Mouse (Mus musculus): ENCODE results near the gene Crybg1. TPM values are rescaled to one million over a fixed set of nuclear protein-coding genes. Genes with fewer than 3 reads are reported as not detected.

Gene Crybg1
- polyA plus RNA-seq, 1 experiment, result 17.9 TPM

DNA sequence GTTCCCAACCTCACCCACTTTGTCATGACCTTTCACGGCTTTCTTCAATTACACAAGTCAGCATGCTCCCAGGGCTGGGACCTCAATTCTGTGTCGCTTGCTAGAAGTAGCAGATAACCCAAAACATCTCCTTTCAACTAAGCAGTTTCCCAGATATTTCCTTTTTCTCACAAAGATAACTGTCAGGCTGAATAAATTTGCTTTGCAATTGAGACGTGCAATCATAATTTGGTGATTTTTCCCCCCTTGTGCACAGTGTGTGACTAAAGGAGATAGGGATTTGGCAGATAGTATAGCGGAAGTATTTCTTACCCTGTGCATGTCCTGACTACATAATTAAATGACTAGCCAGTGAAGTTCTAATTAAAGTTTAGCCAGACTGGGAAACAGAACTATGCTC lies 134.8 kb downstream of the Crybg1 start:
- DNase-seq (ENCODE audit: low read depth, low spot score), result no peak
- WGBS, result 37% methylated on average over 4 of the region's 4 CpGs

DNA sequence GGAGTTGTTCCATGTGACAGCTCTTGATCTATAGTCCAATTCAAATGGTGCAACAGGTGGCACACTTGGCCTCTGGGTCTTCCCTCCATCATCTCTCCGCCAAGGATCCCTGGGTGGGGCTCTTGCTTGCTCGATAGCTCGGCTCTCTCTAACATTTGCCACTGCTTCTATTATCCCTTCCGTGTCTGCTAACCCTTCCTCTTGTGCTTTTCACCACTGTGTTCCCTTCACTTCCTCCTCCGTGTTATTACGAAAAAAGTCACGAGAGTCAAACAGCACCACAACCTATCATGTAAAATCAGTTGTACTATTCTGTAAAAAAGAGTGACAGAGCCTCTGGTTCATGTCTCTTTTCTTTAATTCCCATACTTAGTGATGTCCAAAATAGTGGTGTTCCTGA lies 137.2 kb downstream of the Crybg1 start:
- WGBS, result 54% methylated on average over 7 of the region's 7 CpGs

DNA sequence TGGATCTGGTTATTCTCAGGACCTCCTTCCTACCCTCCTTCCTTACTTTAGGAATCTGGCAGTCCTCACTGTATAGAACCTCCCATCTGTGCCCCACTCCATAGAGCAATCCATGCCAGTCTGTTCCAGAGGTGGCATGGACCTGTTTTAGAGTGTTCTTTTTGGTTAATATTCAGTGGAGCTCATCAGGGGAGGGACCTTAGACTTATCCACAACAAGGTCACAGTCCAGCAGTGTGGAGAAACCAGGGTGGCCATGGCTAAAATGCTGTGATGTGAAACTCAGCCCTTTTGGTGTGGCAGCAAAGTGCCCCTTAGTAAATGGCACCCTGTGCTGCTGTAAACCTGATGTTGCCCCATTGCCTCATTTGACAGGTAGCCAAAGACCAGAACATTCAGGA lies 139.8 kb downstream of the Crybg1 start:
- DNase-seq (ENCODE audit: low read depth, low spot score), result no peak

More for the DNA sequence above, 137.2 kb downstream of the Crybg1 start:
- no peak for DNase-seq (ENCODE audit: low read depth, low spot score)

DNA sequence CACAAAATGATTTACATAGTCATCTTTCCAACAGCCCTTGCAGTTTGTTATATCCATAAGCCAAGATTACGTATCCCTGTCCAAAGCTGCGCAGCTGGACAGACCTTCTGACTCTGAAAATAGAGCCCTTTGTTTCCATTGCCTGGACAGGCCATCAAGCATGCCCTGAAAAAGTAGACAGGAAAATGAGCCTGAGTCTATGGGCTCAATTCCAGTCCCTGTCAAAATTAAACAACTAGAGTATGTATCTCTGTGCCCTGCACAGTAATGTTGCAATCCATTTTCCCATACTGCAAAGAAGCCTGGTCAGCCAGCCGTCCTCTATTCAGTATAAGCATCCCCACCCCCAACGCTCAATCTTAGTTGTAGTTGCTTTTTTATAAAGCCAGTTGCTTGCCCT lies 141.8 kb downstream of the Crybg1 start:
- DNase-seq (ENCODE audit: low read depth, low spot score), result no peak
- WGBS, result 78% methylated on average over 4 of the region's 4 CpGs

DNA sequence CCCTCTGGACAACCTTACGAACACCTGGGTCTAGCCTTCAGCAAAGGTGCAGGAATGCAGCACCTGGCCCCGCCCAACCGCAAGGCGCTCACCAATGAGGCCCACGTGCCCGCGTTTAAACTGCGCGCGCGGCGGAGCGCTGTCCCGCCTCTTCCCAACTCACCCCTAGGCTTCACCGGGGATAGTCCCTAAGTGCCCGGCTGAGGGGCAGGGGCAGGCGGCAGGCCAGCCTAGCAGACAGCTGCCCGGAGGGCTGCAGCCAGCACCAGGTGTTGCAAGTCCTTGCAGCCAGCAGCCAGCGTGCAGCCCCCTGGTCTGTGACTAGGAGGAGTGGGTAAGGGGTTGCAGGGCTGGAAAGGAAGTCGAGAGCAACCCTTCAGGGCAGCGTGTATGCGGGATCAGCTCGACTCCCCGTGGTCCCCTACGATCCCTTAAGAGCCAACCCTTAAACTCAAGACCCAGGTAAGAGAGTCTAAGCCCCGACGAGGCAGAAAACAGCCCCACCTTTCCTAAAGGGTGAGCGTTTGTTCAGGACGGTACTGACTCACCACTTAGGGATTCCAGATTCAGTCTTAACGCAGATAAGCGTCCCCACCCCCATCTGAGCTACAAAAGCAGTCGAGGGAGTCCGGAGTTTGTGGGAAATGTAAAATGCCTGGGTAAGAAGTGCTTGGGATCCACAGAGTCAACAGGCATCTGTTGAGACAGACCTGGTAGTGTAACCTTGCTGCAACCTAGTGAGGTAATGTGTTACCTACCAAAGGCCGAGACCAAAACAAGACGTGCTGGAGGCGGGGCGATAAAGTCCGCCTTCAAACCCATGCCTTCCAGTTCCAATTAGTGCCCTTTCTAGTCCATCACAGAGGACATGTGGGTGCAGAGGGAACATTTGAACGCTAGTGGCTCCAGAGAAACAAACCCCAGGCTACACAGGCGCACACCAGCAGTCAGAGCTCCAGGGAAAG lies 142.7 kb downstream of the Crybg1 start:
- 3% methylated on average over 40 of the region's 40 CpGs for WGBS
- DNase-seq (ENCODE audit: low read depth, low spot score), result no peak

DNA sequence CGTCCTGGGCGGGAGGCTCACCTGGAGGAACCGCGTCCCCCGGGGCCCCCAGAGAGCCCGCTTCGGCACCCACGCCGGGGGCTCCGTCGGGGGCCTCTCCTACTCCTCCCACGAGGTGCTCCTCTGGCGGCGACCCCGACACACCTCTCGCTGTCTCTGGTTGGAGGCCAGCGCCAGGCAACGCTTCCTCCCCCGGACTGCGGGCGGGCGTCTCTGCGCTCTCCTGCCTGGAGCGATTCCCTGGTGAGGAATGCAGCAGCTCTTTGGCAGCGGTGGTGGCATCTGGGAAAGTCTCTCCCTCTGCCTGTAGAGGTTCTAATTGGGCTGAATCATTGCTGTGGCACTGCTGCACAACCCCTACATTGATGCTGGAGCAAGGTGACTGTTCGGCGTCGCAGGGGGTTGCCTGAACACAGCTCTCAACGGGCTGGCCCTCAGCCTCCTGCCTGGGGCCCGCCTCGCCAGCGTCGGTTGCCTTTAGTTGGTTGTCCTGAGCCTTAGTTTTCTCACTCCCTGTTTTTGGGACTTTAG lies 144.4 kb downstream of the Crybg1 start:
- 1% methylated on average over 33 of the region's 33 CpGs for WGBS
- no peak for DNase-seq (ENCODE audit: low read depth, low spot score)

DNA sequence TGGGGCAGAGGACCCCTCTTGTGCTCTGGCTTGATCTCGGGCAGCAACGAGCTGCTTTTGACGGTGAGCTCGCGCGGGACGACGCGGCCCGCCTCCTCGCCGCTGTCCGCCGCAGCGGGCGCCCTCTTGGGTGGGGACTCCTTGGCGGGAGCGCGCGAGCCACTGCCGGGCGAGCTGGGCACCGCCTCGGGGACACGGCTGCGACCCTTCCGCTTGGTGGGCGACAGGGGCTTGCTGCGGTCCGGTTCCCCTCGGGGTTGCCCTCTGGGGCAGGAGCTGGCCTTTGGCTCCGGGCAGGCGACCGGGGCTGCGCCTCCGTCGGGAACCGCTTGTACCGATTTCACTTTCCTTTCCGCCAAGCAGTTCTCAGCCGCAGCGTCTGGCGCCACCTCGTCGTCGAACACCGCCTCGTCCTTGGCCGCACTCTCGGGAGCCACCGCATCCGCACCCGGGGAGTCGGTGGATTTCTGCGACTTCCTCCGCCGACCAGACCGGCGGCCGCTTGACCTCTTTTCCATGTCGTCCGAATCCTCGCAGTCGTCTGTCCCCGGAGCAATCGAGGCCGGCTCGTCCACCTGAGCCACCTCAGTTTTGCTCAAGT lies 145.0 kb downstream of the Crybg1 start:
- under 1% methylated on average over 68 of the region's 68 CpGs for WGBS

DNA sequence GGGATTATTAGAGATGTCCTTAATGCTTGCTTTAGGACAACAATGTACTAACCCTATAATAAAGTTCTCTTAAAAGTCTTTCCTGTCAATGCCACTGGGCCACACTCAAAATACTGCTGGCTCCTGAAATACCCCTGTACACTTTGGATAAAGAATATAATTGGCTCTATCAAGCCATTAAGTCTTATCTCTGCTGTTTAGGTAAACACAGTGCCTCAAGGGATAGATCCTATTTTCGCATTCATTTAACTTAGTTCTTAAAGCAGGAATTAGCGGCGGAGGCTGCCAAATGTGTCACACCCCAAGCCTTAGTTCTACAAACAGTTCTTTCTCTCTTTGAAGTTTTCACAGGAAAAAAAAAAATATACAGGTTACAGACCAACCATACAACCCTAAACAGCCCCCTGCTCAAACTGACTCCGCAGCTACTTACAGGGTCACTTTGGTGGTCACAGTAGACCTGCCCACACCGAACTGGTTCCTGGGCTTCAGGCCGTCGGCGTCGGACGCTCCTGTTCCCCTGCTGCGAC lies 145.6 kb downstream of the Crybg1 start:
- no peak for DNase-seq (ENCODE audit: low read depth, low spot score)
- 1% methylated on average over 11 of the region's 11 CpGs for WGBS

More for the DNA sequence above, 145.0 kb downstream of the Crybg1 start:
- no peak for DNase-seq (ENCODE audit: low read depth, low spot score)

DNA sequence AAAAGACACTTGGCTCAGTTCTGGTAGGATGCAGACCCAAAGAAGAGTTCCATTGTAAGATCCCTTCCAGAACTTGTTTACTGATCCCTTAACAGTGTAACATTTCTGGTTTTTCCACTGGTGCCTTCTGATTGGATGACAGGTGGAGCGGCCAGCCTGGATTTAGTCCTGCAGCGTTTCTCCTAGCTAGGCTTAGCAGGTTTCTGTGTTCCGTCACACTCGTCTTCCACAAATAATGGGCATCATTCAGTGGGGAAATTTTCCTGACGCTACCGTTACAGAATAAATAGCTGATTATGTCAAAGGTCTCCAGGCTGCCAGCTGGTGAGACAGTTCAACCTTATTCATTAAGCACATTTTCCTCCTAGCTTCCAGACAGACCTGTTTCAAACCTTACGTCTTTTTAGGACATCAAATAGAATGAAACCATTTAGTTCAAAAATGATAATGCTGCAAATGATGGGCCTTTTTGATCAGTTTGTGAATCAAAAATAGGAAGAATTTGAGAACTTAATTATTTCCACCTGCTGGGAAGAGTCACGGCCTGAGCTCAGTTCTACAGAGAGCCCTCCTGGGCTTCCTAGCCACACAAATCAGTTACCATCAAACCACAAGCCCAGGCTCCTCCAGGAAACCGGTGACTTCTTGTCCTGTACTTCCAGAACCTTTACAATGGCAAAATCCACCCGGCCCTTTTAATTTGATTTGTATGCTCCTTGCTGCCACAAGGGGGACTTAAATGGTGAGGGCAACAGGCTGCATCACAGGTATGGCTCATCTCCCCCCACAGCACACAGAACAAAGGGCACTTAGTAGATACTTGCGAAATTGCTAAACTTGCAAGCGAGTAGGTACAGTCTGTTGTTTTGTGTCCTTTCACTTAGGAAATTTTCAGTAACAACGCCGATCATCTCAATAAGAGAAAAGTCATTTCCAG lies 146.4 kb downstream of the Crybg1 start:
- no peak for DNase-seq (ENCODE audit: low read depth, low spot score)
- 16% methylated on average over 14 of the region's 14 CpGs for WGBS

DNA sequence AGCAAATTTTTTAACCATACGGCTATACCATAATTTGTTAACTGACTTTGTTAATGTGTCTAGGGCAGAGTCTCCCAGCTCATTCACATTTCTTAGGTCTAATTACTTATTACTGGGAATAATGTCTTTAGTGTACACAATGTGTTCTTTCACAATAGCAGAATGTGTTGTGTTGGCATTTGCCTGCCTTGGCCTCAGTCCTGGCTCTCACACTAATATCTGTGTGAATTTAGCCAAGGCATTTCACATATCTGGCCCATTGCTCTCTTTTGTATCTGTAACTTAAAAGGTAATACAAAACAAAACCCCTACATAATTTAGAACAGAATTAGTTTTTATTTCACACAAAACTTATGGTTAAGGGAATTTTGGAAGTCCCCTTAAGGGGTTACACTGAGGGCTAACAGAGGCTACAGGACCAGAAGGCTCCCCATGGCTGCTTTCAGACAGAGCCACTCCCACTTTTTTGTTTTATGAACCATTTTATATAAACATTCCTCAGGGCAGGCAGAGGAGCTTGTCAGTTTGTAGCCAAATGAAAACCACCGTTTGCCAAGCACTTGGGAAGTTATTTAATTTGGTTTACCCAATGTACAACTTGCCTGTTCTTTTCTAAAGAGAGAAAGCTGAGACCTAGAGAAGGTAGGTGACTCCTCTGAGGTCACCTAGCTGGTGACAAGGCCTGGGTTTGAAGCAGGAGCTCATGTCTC lies 148.3 kb downstream of the Crybg1 start:
- DNase-seq (ENCODE audit: low read depth, low spot score), result no peak
- WGBS, result 34% methylated on average over 2 of the region's 2 CpGs

DNA sequence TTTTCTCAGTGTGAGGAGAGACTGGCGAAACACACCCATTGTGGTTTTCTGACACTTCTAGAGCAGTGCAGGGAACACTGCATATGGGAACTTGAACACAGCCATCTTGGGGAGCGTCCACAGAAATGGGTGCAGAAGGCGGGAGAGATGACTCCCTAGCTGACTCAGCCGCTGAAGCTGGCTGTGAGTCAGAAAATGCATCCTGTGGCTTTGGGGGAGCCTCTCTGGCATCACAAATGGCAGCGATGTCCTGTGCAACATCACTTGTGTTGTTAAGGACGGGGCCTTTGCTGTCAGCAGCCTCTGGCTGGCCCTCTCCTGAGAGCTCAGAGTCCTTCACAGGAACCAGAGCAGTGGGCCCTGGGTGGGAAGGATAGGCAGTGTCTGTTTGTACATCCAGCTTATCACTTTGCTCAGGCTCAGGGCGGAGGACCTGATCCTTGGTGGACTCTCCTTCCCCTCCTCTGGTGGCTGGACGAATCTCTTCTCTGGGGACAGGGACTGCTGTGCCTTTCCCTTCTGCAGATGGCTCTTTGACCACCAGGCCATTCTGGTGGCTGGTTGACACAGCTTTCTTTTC lies 150.1 kb downstream of the Crybg1 start:
- 88% methylated on average over 8 of the region's 8 CpGs for WGBS
- no peak for DNase-seq (ENCODE audit: low read depth, low spot score)

DNA sequence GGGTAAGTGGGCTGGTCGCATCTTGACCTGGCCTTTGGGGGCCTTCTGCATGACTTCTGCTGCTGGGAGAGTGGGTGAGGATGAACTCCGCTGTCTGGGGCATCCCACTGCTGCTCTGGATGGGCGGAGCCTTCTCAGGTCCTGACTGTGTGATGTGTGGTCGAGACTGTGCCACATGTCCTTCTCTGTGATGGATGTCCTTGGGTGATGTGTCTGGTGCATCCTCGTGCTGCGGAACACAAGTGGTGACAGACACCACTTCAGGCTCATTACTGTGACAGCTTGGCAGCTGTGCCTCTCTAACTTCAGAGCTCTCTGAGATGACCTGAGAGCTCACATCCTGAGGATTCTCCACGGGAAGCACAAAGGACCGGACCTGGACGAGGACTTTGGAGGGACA lies 150.6 kb downstream of the Crybg1 start:
- no peak for DNase-seq (ENCODE audit: low read depth, low spot score)
- 82% methylated on average over 9 of the region's 9 CpGs for WGBS

DNA sequence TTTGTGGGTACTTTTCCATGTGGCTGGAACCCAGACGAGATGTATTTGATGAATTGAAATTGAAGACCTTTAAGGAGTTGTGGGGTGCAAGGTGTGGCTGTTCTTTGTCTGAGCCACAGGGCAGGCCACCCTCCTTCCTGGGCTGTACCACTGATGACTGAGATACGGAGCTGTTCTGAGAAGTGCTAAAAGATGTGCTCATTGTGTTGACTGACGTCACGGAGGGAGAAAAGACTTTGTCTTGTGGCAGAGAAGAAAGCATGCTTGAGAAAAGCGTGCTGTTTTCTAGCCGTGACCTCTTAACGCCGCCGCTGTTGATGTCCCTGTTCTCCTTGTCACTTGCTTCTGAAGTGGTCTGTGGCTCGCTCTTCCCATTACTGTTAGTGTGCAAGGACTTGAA lies 151.4 kb downstream of the Crybg1 start:
- no peak for DNase-seq (ENCODE audit: low read depth, low spot score)

DNA sequence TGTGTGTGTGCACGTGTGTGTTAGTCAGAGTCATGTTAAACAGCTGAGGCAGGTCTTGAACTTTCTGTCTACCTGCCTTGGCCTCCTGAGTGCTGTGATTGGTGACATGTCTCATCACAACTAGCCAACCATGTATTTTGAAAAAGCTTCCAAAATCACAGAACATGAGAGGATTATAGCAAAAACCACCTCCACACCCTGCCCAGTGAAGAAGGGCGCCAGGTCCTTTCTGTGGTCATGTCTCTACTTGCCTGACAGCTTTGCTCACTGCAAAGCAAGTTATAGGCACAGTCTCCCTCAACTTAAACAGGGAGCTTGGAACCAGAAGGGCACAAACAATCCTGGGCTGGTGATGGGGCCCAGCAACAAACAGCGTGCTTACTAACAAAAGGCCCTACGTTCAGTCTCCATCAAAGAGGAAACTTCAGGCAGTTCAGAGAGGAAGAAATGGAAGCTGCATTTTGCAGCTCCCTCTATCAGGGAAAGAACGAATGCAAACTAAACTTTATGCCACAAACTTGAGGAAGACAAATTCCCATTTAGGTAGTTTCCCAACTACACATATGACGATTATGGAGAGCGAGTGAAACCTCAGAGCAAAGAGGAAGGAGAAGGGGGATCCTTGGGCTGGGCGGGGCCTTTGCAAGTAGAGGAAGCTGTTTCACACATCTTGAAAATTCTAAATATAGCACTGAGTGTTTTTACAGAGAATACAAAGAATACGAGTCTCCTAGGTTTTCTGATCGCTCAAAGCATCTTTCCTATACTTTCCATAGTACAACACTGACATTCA lies 152.6 kb downstream of the Crybg1 start:
- no peak for DNase-seq (ENCODE audit: low read depth, low spot score)
- WGBS, result 72% methylated on average over 10 of the region's 10 CpGs

More for the DNA sequence above, 151.4 kb downstream of the Crybg1 start:
- WGBS, result 94% methylated on average over 10 of the region's 10 CpGs

DNA sequence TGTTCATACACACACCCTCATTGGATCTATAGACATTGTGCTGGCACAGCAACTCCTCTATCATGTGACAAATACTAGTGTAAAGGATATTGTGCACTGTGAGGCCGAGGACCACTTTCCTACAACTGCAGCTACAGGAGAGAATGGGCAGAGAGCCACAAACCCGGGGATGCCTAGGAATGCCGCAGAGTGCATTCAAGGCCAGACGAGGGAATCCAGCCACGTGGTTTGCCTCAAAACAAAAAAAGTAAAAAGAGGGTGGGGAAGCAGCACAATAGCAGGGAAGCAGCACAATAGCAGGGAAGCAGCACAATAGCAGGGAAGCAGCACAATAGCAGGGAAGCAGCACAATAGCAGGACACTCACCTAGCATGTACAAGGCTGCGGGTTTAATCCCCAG lies 155.5 kb downstream of the Crybg1 start:
- DNase-seq (ENCODE audit: low read depth, low spot score), result no peak
- WGBS, result 48% methylated on average over 6 of the region's 6 CpGs

DNA sequence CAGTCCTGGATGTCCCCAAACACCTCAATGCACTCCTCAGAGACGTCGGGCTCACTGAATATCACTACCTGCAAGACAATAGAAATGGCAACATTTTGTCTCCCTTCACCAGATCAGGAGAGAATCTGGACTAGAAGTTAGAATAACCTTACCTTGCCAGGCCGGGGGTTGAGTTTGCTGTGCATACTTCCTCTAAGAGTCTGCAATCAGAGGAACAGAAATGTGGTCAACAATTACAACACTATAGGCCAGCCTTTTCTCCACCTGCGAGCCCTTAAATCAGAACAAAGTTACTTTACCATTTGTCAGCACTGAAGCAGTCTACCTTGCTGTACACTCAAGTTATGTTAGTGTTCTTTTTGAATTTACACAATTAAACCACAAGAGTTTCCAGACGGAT lies 156.1 kb downstream of the Crybg1 start:
- WGBS, result 71% methylated on average over 5 of the region's 5 CpGs
- DNase-seq (ENCODE audit: low read depth, low spot score), result no peak

DNA sequence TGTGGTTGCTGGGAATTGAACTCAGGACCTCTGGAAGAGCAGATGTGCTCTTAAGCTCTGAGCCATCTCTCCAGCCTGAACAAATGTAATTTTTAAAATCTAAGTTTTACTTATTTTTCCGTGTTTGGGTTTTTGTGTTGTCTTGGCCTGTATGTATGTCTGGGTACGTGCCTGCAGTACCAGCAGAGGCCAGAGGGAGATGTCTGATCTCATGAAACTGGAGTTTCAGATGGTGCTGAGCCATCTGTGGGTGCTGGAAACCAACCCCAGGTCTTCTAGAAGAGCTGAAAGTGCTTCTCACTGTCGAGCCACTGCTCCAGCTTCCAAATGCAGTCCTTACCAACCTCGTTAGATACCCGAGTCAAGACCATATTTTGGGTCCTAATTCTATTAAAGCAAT lies 157.4 kb downstream of the Crybg1 start:
- WGBS, result 93% methylated on average over 5 of the region's 5 CpGs

DNA sequence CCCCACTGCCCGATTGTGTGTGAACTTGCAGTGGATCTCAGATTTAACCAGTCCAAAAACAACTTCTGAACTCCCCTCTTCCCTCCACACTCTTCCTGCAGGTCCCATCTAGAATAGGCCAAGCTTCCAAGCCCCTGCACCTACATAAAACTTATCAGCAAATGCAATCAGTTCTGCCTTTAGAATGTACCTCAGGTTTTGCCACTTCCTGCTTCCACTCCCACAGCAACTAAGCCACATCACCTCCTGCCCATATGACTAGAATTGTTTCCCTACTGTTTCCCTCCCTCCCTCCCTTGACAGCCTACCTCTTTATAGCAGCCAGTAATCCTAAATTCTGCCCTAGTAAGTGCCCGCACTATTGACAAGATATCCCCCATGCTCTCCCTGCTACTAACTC lies 164.8 kb downstream of the Crybg1 start:
- WGBS, result 56% methylated on average over 2 of the region's 2 CpGs
- DNase-seq (ENCODE audit: low read depth, low spot score), result no peak

More for the DNA sequence above, 157.4 kb downstream of the Crybg1 start:
- DNase-seq (ENCODE audit: low read depth, low spot score), result no peak

All from large intestine, adult 2 months (tissue).